Mouse (Mus musculus): ENCODE results near the gene Mettl23.

DNA sequence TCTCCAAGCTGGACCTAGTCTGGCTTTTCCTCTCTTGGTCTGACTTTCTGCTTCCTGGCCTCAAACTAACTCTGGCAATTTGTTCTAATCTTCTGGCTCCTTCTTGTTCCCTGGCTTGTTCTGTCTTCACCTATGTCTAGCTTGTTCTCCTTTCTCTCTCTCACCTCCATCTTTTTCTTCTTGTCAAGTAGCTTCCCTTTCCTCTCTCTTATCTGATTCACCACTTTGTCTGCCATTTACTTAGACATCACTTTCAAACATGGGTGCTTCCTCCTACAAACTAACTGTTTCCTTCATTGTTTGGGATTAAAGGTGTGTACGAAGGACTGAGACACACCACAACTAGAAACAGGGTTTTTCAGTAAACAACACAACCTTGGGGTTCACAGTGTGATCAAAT lies 8.1 kb upstream of the Mettl23 start:
- TF ChIP-seq EP300 (IDR thresholded peaks at IDR 0.05; ENCODE audit: low read depth) (no peak), CTCF (IDR thresholded peaks at IDR 0.05; ENCODE audit: low read depth) (no peak)

Data from heart, postnatal 0 days (tissue).